Mouse (Mus musculus) stomach, postnatal 0 days (tissue): ENCODE data around the gene Snap91.

Source experiments
- CTCF ChIP-seq: IDR thresholded peaks from 2 replicates; pipeline ENCODE4 v1.5.1; 2016; ENCODE audit warnings: antibody characterized with exemption, low read depth, mild to moderate bottlenecking, moderate library complexity
- EP300 ChIP-seq: optimal IDR thresholded peaks from 2 replicates; pipeline ENCODE3; 2016; ENCODE audit warnings: antibody characterized with exemption

GRCm38 (mm10) chr9:86799099-86799498, 81.4 kb downstream of the Snap91 start:
- no peak for TF ChIP-seq CTCF
- no peak for TF ChIP-seq EP300
